Mouse (Mus musculus) midbrain, postnatal 0 days (tissue): ENCODE measurements at regions not wholly inside any gene's neighbourhood (a gene's known extent, or its start where the extent isn't known, plus 50 kb on each side); places are given as distances from the start of the nearest gene placed in this dataset.
A peak's percentile ranks its signal among the peaks of the same experiment; 100 is the strongest.

ENCODE experiments used
- ATAC-seq: fragments of 200-750 bp; cut with Nextera tagmentation; 2 replicates; pipeline ENCODE4 v1.8.0; 2017; ENCODE audit warnings: moderate number of reproducible peaks, mild to moderate bottlenecking, moderate TSS enrichment, moderate library complexity; ENCODE audit not compliant: low FRiP score
- DNase-seq: peaks from one replicate; pipeline ENCODE4 v3.0.0-alpha.2; 2015; ENCODE audit warnings: low spot score
- H3K27ac ChIP-seq: fragments of 300-500 bp; sonication (generic); 2 replicates; pipeline ENCODE4 v1.5.1; 2014; ENCODE audit warnings: low read depth, mild to moderate bottlenecking, low read length, mixed read lengths
- H3K27me3 ChIP-seq: fragments of 300-500 bp; sonication (generic); 2 replicates; pipeline ENCODE4 v1.6.1; 2014; ENCODE audit warnings: low read length, control low read depth, mixed read lengths; ENCODE audit not compliant: insufficient read depth
- H3K36me3 ChIP-seq: fragments of 300-500 bp; sonication (generic); 2 replicates; pipeline ENCODE4 v1.6.1; 2014; ENCODE audit warnings: low read length, control low read depth, mixed read lengths; ENCODE audit not compliant: insufficient read depth
- H3K4me1 ChIP-seq: fragments of 300-500 bp; sonication (generic); 2 replicates; pipeline ENCODE4 v1.6.1; 2014; ENCODE audit warnings: mild to moderate bottlenecking, control low read depth, antibody characterized with exemption, low read length, mixed read lengths; ENCODE audit not compliant: insufficient read depth
- H3K4me2 ChIP-seq: fragments of 300-500 bp; sonication (generic); 2 replicates; pipeline ENCODE4 v1.6.1; 2014; ENCODE audit warnings: low read depth, mild to moderate bottlenecking, low read length, mixed read lengths; ENCODE audit not compliant: poor library complexity, severe bottlenecking
- H3K4me3 ChIP-seq: fragments of 300-500 bp; sonication (generic); 2 replicates; pipeline ENCODE4 v1.5.1; 2014; ENCODE audit warnings: low read depth, mild to moderate bottlenecking, low read length, moderate library complexity
- H3K9ac ChIP-seq: fragments of 300-500 bp; sonication (generic); replicated peaks from 2 replicates; pipeline ENCODE4 v1.6.1; 2014; ENCODE audit warnings: mild to moderate bottlenecking, low read length, moderate library complexity, mixed read lengths; ENCODE audit not compliant: poor library complexity, severe bottlenecking
- H3K9me3 ChIP-seq: fragments of 300-500 bp; sonication (generic); 2 replicates; pipeline ENCODE4 v1.6.1; 2016; ENCODE audit warnings: low read length, control low read depth
- CTCF ChIP-seq: IDR thresholded peaks from 2 replicates; pipeline ENCODE4 v1.5.1; 2016; ENCODE audit warnings: antibody characterized with exemption, mild to moderate bottlenecking
- WGBS: fragments of 180-500 bp; shearing (Covaris S2); extraction: QIAGEN DNeasy Blood & Tissue Kit; methylation state at CpG from one replicate; pipeline ENCODE4 v1.1.7; 2014; 5-methylcytosine and 5-hydroxymethylcytosine counted together

- Histone ChIP-seq H3K36me3 (no peaks in the 10 kb centered on the region), H3K27ac (no peak overlapping the region), H3K4me1 (no peaks in the 10 kb centered on the region), H3K27me3 (no peaks in the 10 kb centered on the region), H3K9ac (no peak overlapping the region), H3K4me3 (no peak overlapping the region), H3K4me2 (no peak overlapping the region), H3K9me3 (no peaks in the 10 kb centered on the region)
- 94% methylated on average over 1 of the region's 1 CpGs for WGBS
- peak; percentile 58 for TF ChIP-seq CTCF
- ATAC-seq, result peak; percentile 27; the same call in 1 of the 2 replicates
- DNase-seq, result peak; percentile 47
These were observed 100.3 kb upstream of the Xcl1 start for GRCm38 (mm10) chr1:165035618-165036017.

GRCm38 (mm10) chr1:165020960-165021563, 85.7 kb upstream of the Xcl1 start:
- H3K9ac ChIP-seq, result no peak overlapping the region
- 72% methylated on average over 10 of the region's 10 CpGs for WGBS
- no peak overlapping the region for H3K27ac ChIP-seq
- no peak overlapping the region for H3K4me2 ChIP-seq
- DNase-seq (no peak), ATAC-seq (no peak)
- no peaks in the 10 kb centered on the region for H3K36me3 ChIP-seq
- no peaks in the 10 kb centered on the region; the same call in 1 of the 2 replicates for H3K4me1 ChIP-seq
- H3K4me3 ChIP-seq, result no peak overlapping the region
- TF ChIP-seq CTCF, result no peak
- H3K9me3 ChIP-seq, result no peaks in the 10 kb centered on the region
- H3K27me3 ChIP-seq, result no peaks in the 10 kb centered on the region

GRCm38 (mm10) chr1:165018692-165019309, 83.5 kb upstream of the Xcl1 start:
- Histone ChIP-seq H3K9me3 (no peaks in the 10 kb centered on the region), H3K4me1 (no peaks in the 10 kb centered on the region; the same call in 1 of the 2 replicates), H3K9ac (0 out of 2 replicates have a peak overlapping the region, but pooled peaks have one; percentile 33), H3K27ac (peak overlapping the region; percentile 63; the same call in 1 of the 2 replicates), H3K36me3 (no peaks in the 10 kb centered on the region), H3K4me2 (peak overlapping the region; percentile 49), H3K4me3 (peak overlapping the region; percentile 31), H3K27me3 (no peaks in the 10 kb centered on the region)
- DNase-seq (peak; percentile 93), ATAC-seq (peak; percentile 95)
- TF ChIP-seq CTCF, result peak; percentile 52
- WGBS, result 14% methylated on average over 16 of the region's 16 CpGs

GRCm38 (mm10) chr1:165018236-165018635, 82.9 kb upstream of the Xcl1 start:
- no peak for TF ChIP-seq CTCF
- Histone ChIP-seq H3K27ac (peak overlapping the region; percentile 38; the same call in 1 of the 2 replicates), H3K9me3 (no peaks in the 10 kb centered on the region), H3K36me3 (no peaks in the 10 kb centered on the region), H3K9ac (no peak overlapping the region), H3K4me3 (no peak overlapping the region), H3K4me2 (peak overlapping the region; percentile 49; the same call in 1 of the 2 replicates), H3K4me1 (no peaks in the 10 kb centered on the region; the same call in 1 of the 2 replicates), H3K27me3 (no peaks in the 10 kb centered on the region)
- peak; percentile 32; the same call in 1 of the 2 replicates for ATAC-seq
- no peak for DNase-seq
- WGBS, result 67% methylated on average over 4 of the region's 4 CpGs

- DNase-seq, result peak; percentile 59
These were observed 82.5 kb upstream of the Xcl1 start for GRCm38 (mm10) chr1:165017793-165018192.

GRCm38 (mm10) chr1:165014328-165014727, 79.0 kb upstream of the Xcl1 start:
- ATAC-seq (no peak), DNase-seq (no peak)

More at GRCm38 (mm10) chr1:165017793-165018192, 82.5 kb upstream of the Xcl1 start:
- Histone ChIP-seq H3K4me1 (no peaks in the 10 kb centered on the region; the same call in 1 of the 2 replicates), H3K4me3 (no peak overlapping the region), H3K27ac (peak overlapping the region; percentile 38; the same call in 1 of the 2 replicates), H3K9me3 (no peaks in the 10 kb centered on the region), H3K27me3 (no peaks in the 10 kb centered on the region), H3K9ac (no peak overlapping the region), H3K36me3 (no peaks in the 10 kb centered on the region), H3K4me2 (no peak overlapping the region)
- peak; percentile 45; the same call in 1 of the 2 replicates for ATAC-seq
- WGBS, result 24% methylated on average over 6 of the region's 6 CpGs
- no peak for TF ChIP-seq CTCF

More at GRCm38 (mm10) chr1:165014328-165014727, 79.0 kb upstream of the Xcl1 start:
- H3K9ac ChIP-seq, result no peak overlapping the region
- H3K27ac ChIP-seq, result no peak overlapping the region
- 100% methylated on average over 1 of the region's 1 CpGs for WGBS
- H3K36me3 ChIP-seq, result no peaks in the 10 kb centered on the region
- H3K4me1 ChIP-seq, result no peaks in the 10 kb centered on the region; the same call in 1 of the 2 replicates
- H3K9me3 ChIP-seq, result no peaks in the 10 kb centered on the region
- H3K4me2 ChIP-seq, result no peak overlapping the region
- TF ChIP-seq CTCF, result no peak
- no peak overlapping the region for H3K4me3 ChIP-seq
- H3K27me3 ChIP-seq, result no peaks in the 10 kb centered on the region
